Mouse (Mus musculus) ovary, postnatal 14 days (tissue): Measurements from ENCODE around the gene Limch1.

Experiments used
- DNase-seq: peaks from one replicate; pipeline ENCODE4 v3.0.0; 2022; ENCODE audit warnings: low spot score

Gene Limch1

DNA sequence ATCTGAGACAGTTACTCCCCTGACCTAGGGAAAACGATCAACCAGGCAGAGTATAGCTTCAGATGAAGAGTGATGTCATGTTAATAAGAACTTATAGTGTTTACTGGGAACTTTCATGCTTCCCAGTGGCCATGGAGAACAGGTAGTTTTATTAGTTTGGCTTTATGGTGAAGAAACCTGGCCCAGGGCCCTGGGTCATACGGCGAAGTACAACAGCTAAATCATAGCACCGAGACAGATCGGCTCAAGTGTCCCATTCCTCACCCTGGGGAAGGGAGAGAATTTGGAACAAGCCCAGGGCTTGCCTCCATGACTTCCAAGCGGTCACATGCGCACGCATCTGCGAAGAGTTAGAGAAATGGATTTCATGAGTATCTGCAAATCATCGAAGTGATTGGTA lies 84.6 kb downstream of the Limch1 start:
- no peak for DNase-seq

GRCm38 (mm10) chr5:66834756-66835155 lies 89.1 kb downstream of the Limch1 start:
- DNase-seq: no peak

DNA sequence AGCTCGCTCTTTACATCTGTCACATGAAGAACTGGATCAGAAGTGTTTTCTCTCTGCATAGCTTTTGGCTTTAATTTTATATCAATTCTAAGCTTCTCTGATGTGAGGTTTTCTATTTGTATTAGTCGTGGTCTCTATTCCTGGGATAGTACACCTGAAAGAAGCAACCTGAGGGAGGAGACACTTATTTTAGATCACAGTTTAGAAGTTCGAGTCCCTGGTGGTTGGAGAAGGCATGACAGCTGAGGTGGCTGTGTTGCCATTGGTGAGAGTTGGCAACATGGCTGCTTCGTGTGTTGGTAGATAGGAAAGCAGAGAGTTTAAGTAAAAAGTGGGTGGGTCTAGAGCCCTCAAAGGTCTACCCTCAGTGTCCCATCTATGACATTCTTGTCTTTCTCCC lies 91.3 kb downstream of the Limch1 start:
- no peak for DNase-seq

- no peak for DNase-seq
These were observed 96.3 kb downstream of the Limch1 start for GRCm38 (mm10) chr5:66841971-66842370.

GRCm38 (mm10) chr5:66842776-66843175 lies 97.1 kb downstream of the Limch1 start:
- DNase-seq: no peak

GRCm38 (mm10) chr5:66848136-66848535 lies 102.5 kb downstream of the Limch1 start:
- DNase-seq: no peak

- no peak for DNase-seq
These were observed 103.5 kb downstream of the Limch1 start for GRCm38 (mm10) chr5:66849148-66849547.

- DNase-seq: no peak
These were observed 105.2 kb downstream of the Limch1 start for GRCm38 (mm10) chr5:66850721-66851251.

GRCm38 (mm10) chr5:66851708-66852107 lies 106.1 kb downstream of the Limch1 start:
- no peak for DNase-seq

- DNase-seq: no peak
These were observed 108.6 kb downstream of the Limch1 start for GRCm38 (mm10) chr5:66854263-66854662.

DNA sequence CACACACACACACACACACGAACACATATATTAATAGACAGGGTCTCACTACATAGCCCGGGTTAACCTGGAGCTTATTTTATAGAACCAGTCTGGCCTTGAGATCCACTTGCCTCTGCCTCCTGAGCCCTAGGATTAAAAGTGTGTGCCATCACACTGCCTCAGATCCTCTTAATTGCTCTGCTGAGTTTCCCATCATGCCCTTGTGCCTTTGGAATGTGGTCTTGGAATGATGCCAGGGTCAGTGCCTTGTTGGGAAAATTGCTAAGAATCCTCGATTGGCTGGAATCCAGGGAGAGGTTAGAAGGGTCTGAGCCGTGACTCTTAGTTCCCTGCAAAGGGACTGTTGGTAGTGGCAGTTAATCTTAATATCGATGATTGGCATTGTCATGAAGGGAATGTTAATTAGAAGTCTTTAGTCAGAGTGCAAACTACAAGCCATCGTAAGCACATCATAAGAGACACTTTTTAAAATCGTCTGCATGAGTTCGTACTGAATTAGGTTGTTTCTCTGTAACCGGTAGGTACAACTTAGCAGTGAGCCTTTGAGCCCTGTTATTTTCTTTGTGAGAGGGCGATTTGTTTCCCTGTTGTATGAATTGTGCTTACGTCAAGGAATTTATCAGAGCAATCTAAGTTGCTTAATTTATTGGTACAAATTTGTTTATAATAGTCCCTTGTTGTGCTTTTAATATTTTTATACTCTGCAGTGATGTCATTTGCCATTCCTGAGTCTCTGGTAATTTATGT lies 109.9 kb downstream of the Limch1 start:
- no peak for DNase-seq

DNA sequence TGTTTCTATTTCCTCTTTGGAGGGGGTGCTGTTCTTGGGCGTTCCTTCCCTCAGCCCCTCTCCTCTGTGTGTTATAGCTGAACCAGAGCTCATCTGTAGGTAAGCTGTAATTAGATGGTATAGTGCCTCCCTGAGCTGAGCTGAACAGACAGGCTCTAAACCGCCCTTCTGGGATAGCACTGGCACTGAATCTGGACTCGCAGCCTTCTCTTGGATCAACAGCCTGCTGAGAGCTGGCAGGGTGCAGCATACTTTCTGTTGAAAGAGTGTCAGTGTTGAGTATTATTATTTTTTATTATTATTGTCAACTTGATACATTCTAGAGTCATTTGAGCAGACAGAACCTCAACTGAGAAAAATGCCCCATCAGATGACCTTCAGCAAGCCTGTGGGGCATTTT lies 113.9 kb downstream of the Limch1 start:
- DNase-seq: no peak

- no peak for DNase-seq
These were observed 115.8 kb downstream of the Limch1 start for GRCm38 (mm10) chr5:66861232-66862035.

DNA sequence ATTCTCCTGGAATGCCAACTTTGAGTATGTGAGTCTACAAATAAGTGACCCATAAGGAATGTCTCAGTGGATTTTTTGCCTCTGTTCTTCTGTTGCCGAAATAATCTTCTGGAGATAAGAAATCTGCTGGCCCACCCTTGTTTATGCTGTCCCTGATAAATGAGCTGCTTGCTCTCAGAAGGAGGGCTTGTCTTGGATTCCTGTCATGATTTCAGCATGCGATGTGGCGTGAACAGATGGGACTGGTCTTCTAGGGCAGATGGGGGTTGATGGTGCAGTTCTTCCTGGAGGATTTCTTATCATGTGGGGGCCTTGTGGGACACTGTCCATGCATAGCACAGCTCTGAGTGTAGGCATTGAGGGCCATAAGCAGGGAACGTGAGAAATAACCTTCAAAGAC lies 116.5 kb downstream of the Limch1 start:
- DNase-seq: no peak

GRCm38 (mm10) chr5:66865229-66865628 lies 119.6 kb downstream of the Limch1 start:
- DNase-seq: no peak

- DNase-seq: peak; percentile 11
These were observed 120.4 kb downstream of the Limch1 start for GRCm38 (mm10) chr5:66866019-66866418.

- no peak for DNase-seq
These were observed 123.9 kb downstream of the Limch1 start for GRCm38 (mm10) chr5:66869545-66869944.

DNA sequence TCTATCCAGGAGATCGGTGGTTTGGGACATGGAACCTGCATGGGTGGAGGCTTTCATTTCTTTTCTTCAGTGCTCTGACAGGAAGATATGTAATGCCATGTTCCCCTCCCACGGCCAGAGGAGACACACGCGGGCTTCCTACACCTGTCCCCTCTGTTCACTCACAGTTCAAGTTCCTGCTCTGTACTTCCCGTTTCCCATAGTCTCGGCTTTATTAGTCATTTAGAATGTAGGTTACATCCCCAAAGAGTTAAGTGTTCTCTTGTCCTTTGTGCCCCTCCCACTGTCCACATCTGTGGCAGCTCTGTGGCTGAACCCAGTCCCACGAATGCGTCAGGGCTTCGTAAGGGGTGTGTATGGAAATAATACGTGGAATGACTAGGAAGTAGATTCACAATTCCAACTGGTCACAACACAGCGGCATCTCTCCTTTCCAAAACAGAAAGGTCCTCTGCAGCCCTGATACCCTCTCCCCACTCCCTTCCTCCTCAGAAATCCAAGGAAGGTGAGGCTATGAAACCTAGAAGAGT lies 126.0 kb downstream of the Limch1 start:
- DNase-seq: no peak

DNA sequence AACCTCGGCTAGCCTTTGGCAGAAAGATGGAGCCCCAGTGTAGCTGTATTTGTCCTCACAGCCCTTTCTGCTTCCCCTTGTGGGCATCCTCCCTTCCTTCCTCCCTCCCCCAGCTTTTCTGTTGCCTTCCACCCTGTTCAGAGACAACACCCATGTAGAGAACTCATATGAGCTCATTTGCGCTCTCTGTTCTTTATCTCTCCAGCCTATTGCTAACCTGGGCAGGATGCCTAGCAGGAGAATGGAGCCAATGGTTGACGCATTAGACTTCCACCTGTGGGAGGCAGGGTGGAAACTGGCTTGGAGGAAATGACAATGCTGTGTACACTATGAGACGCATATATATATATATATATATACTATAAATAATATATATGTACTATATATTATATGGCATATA lies 126.4 kb downstream of the Limch1 start:
- no peak for DNase-seq

DNA sequence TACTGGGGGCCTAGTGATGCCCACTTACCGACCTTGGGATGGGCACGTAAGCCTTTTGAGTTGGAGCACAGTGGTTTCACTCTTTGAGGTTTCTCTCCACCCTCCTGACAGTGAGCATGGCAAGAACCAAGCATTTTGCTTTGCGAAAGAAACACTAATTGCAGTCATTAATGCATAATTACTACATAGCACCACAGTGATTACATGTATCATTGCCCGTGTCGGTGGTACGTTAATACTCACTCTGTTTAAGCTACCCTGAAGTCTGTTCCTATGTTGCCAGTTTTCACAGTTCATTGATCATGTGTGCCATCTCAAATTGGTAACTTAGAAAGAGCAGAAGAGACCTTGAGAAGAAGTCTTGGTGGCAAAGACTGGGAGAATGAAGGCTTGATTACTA lies 127.1 kb downstream of the Limch1 start:
- no peak for DNase-seq

GRCm38 (mm10) chr5:66876018-66876805 lies 130.6 kb downstream of the Limch1 start:
- no peak for DNase-seq

GRCm38 (mm10) chr5:66877066-66877465 lies 131.4 kb downstream of the Limch1 start:
- DNase-seq: no peak
